Mouse (Mus musculus) bone marrow, adult 2 months (tissue): ENCODE data around the gene Antxr1.

Experiments
- CTCF ChIP-seq: fragments of 200-500 bp; IDR thresholded peaks from 2 replicates; pipeline ENCODE4 v1.5.1; 2011; ENCODE audit warnings: low read length, control low read depth; ENCODE audit not compliant: control insufficient read depth, insufficient read depth
- POLR2A ChIP-seq: fragments of 200-500 bp; IDR thresholded peaks from 2 replicates; pipeline ENCODE4 v1.6.1; 2011; ENCODE audit warnings: low read depth, mild to moderate bottlenecking, control low read depth, low read length, borderline replicate concordance; ENCODE audit not compliant: control insufficient read depth

DNA sequence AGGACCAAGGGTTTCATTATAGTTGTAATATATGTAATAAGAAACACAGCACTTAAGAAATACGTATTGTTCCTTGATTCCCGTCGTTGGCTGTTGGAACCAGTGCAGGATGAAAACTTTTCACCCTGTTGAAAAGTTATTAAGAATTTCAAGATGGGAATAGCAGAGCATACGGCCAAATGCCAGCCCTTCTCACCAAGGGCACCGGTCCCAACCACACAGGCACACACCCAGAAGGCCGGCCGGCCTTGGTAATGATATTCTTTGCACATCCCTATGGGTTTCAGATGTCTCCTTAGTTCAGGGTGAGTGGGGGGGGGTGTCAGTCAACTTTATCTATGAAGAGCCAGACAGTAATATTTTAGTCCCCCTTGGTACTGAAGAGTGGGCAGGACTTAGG is 17.0 kb downstream of the Antxr1 start:
- no peak for TF ChIP-seq POLR2A
- TF ChIP-seq CTCF: no peak
